Mouse (Mus musculus): Measurements from ENCODE around the gene Cnih2.
"Not testable (repeated sequence)": the region's sequence is repeated elsewhere in the genome, so short reads cannot be mapped to it uniquely, and the experiment has no call there.

The Cnih2 gene

GRCm38 (mm10) chr19:5094746-5095417 lies 3.4 kb downstream of the Cnih2 start:
- intact Hi-C loops (cut with DNase I), result loop anchor here (2.0 kb wide), 1 partner anchor 44 kb away; no protein-coding TSS in a partner anchor

GRCm38 (mm10) chr19:5094243-5094632 lies 4.1 kb downstream of the Cnih2 start:
- intact Hi-C loops (cut with DNase I), result loop anchor here (2.0 kb wide), 1 partner anchor 45 kb away; no protein-coding TSS in a partner anchor

DNA sequence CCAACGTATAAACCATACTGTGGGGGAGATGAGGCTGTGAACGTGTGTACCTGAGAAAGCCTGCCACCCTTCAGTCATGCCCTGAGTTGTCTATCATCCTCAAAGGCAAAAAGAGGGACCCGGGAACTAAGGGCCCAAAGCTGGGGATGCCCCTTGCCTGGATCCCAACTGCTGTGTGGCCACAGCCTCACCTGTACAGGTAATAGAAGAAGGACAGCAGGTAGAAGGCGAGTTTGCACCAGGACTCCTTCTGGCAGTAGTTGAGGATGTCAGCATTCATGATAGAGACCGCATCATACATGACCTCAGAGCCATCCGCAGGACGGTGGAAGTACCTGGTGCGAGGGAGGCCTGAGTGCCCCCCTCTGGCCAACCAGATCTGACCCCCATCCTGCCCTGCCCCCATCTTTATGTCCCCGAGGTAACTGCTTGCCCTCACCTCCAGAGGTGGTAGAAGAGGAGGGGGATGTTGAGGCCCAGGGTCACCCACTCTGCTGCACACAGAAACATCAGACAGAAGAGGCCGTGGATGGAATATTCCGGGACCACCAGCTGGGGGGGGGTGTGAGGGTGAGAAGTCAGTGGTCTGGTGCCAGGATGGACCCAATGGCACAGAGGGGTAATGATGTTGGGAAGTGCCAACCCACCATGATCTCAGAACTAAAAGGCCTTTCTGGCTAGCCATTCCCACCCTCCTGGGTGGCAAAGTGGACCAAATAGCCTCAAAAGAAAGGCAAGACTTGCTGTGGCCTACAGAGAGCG lies 4.7 kb downstream of the Cnih2 start:
- intact Hi-C loops (cut with DNase I), result loop anchor here (2.0 kb wide), 1 partner anchor 45 kb away; no protein-coding TSS in a partner anchor

- intact Hi-C loops (cut with DNase I), result no loop called here
These were observed 6.2 kb downstream of the Cnih2 start for GRCm38 (mm10) chr19:5092083-5092482.

DNA sequence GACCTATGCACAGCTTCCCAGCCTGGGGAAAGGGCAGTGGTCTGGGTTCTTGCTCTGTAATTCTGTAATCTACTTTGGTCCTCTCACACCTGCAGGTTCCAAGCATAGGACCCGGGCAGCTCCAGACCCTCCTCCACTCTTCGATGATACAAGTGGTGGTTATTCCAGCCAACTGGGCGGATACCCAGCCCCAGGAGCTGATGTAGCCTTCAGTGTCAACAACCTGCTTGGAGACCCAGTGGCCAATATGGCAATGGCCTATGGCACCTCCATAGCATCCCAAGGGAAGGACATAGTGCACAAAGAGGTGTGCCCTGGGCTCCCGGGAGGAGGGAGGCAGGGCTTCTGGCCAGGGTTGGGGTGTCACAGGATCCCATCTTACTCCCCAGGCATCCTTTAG lies 9.0 kb downstream of the Cnih2 start:
- intact Hi-C loops (cut with DNase I), result no loop called here

- intact Hi-C loops (cut with DNase I), result no loop called here
These were observed 10.2 kb downstream of the Cnih2 start, which contains the start of gene Yif1a for GRCm38 (mm10) chr19:5087884-5088728. TSS of gene Yif1a (plus strand) at chr19:5088538.

DNA sequence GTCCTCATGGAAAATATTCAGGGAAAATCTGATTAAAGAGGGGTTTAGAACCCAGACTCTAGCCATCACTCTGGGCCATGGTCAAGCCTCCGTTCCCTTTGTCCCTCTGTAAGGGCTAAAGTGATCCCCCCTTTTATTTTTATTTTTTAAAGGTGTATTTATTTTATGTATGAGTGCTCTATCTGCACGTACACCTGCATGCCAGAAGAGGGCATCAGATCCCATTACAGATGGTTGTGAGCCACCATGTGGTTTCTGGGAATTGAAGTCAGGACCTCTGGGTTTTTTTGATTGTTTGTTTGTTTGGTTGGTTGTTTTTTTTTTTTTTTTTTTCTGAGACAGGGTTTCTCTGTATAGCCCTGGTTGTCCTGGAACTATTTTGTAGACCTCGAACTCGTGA lies 11.8 kb downstream of the Cnih2 start:
- intact Hi-C loops (cut with DNase I), result not testable (repeated sequence)

GRCm38 (mm10) chr19:5085145-5085863 lies 13.0 kb downstream of the Cnih2 start, which contains the start of gene Tmem151a:
TSS of gene Tmem151a (minus strand) at chr19:5085531.
- intact Hi-C loops (cut with DNase I), result no loop called here

GRCm38 (mm10) chr19:5084834-5085144 lies 13.5 kb downstream of the Cnih2 start:
- intact Hi-C loops (cut with DNase I), result no loop called here

- intact Hi-C loops (cut with DNase I), result no loop called here
These were observed 14.1 kb downstream of the Cnih2 start for GRCm38 (mm10) chr19:5083961-5084833.

DNA sequence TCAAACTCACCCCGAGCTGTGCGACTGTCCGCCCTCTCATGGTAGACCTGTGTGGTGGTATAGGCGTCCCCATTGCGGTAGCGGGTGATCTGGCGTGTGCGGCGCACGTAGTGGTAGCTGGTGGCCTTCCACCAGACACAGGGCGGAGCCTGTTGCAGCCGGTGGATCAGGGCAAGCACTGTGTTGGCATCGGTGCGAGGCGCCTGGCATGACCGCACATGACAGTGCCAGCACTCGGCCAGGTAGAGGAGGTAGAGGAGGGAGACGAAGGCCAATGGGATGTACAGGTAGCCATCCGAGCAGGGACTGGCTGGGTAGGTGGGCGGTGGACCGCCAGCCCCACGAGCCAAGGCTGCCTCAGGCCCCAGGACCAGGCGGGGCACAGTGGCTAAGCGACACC lies 15.7 kb downstream of the Cnih2 start:
- intact Hi-C loops (cut with DNase I), result no loop called here

DNA sequence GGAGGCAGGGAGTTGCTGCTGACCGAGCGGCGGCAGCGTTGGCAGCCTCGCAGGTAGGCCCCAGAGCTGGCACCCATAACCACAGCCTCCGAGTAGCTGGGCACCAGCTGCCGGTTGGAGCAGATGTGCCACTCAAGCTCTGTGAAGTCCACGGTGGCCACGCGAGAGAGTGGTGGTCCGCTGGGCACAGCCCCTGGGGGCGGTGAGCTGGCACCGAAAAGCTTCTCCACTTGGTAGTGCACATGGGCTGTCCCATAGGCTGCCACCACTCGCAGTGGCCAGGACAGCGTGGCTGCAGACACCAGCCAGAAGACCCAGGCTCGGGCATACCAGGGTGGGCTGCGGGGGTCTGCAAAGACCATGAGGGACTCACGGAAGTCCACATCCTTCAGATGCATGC lies 16.3 kb downstream of the Cnih2 start:
- intact Hi-C loops (cut with DNase I), result no loop called here

- intact Hi-C loops (cut with DNase I), result no loop called here
These were observed 19.0 kb downstream of the Cnih2 start for GRCm38 (mm10) chr19:5079279-5079678.

DNA sequence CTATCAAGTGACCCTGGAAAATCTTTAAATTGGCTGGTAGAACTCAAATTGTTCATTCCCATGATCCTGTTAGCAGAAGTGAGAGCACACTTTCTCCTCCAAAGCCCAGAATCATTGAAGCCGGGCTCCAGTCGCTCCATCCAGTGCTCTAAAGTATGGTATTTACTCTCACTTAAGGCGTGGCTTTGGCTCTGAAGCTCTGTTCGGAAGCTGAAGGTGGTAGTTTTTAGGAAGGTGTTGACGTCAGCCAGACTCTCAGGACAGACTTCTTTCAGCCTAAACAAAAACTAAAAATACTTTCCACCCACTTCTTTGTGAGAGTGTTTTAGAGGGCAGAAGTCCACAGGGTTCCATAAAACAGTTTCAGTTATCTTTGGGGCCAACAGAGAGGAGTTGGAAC lies 24.8 kb downstream of the Cnih2 start:
- intact Hi-C loops (cut with DNase I), result loop anchor here (5.0 kb wide), 1 partner anchor 56 kb away; no protein-coding TSS in a partner anchor

GRCm38 (mm10) chr19:5073028-5073427 lies 25.3 kb downstream of the Cnih2 start:
- intact Hi-C loops (cut with DNase I), result loop anchor here (5.0 kb wide), 1 partner anchor 56 kb away; no protein-coding TSS in a partner anchor

GRCm38 (mm10) chr19:5072389-5073019 lies 25.8 kb downstream of the Cnih2 start:
- intact Hi-C loops (cut with DNase I), result loop anchor here (5.0 kb wide), 1 partner anchor 55 kb away; no protein-coding TSS in a partner anchor

DNA sequence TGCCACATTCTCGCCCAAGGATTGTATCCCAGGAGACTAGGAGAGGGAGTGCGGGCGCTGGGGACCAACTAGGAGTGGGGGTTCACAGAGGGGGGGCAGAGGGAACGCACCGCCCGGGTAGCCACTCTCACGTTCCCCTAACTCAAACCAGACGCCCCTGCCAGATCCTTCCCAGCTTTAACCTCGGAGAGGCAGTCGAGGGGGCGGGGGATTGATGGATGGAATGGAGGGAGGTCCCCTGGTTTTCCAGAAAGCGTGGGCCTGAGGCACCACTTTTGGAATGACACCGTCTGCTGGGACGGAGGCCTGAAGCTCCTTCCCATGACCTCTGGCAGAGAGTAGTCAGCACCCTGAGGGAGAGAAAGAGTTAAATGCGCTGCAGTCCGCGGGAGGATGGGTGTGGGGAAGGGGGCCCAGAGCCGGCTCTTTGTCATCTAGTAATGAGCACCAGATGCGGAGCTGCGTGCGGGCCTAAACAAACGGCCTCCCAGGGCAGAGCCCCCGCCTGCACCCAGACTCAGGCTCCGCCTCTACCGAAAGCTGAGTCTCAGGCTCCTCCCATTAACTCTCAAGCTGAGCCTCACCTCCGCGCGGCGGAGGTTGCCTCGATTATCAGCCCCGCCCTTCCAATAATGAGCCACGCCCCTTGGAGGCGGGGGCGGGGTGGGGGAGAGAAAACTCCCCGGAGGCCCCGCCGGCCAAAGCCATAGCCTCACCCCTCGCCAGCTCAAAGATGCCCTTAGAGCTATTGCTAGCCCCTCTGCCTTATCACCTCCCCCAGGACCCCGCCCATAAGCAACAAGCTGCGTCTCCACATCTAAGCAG lies 26.6 kb downstream of the Cnih2 start:
- intact Hi-C loops (cut with DNase I), result loop anchor here (5.0 kb wide), 1 partner anchor 54 kb away; no protein-coding TSS in a partner anchor

GRCm38 (mm10) chr19:5071077-5071476 lies 27.2 kb downstream of the Cnih2 start:
- intact Hi-C loops (cut with DNase I), result loop anchor here (5.0 kb wide), 1 partner anchor 54 kb away; no protein-coding TSS in a partner anchor
